Mouse (Mus musculus) CH12.LX (cell line): ENCODE data around the gene Lrrc75b.

Source experiments
- CTCF ChIP-seq, 2 experiments: IDR thresholded peaks in 1 of 2; conservative IDR thresholded peaks in 1 of 2; 2 replicates each; pipeline ENCODE4 v1.5.1; 2011 to 2012; ENCODE audit warnings: low read depth in 2 of 2, low read length in 2 of 2, improper control_type of control experiment in 1 of 2, inconsistent platforms in 1 of 2, mild to moderate bottlenecking in 1 of 2, moderate library complexity in 1 of 2
- ELF1 ChIP-seq: IDR thresholded peaks from 2 replicates; pipeline ENCODE4 v1.6.1; 2014; ENCODE audit warnings: low read depth, mild to moderate bottlenecking, inconsistent platforms, low read length, improper control_type of control experiment
- EP300 ChIP-seq: IDR thresholded peaks from 2 replicates; pipeline ENCODE4 v1.6.1; 2011; ENCODE audit warnings: low read length, improper control_type of control experiment
- JUND ChIP-seq: conservative IDR thresholded peaks from 2 replicates; pipeline ENCODE4 v1.6.1; 2011; ENCODE audit warnings: low read depth, low read length, improper control_type of control experiment
- POLR2A ChIP-seq: IDR thresholded peaks from 2 replicates; pipeline ENCODE4 v1.6.1; 2011; ENCODE audit warnings: low read depth, mild to moderate bottlenecking, improper control_type of control experiment, low read length
- RAD21 ChIP-seq: IDR thresholded peaks from 2 replicates; pipeline ENCODE4 v1.6.1; 2011; ENCODE audit warnings: low read depth, mild to moderate bottlenecking, low read length, improper control_type of control experiment, moderate library complexity

DNA sequence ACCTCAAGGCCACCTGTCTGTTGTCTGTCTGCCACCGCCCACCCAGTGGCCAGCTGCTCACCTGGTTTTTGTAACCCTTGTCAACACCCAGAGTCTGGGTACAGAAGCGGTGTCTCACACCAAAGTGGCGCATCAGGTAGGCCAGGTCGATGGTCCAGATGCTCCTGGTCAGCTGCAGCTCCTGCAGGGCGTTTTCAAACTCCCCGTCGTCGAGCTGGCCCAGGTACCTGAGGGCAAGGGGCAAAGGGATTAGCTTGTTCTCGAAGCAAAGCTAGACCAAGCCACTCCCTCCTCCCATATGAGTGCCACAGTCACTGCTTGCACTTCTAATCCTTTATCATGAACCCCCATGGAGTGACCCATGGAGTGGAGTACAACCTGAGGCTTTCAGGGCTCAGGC lies 49.1 kb downstream of the Lrrc75b start:
- no peak for TF ChIP-seq POLR2A
- no peak for TF ChIP-seq RAD21
- TF ChIP-seq ELF1, result no peak
- TF ChIP-seq CTCF (conservative IDR thresholded peaks at IDR 0.05 in 1 of 2, IDR thresholded peaks at IDR 0.05 in 1 of 2; ENCODE audit: low read depth in 2 of 2, low read length in 2 of 2), result no peak
- no peak for TF ChIP-seq JUND
- TF ChIP-seq EP300, result no peak
